Mouse (Mus musculus): Measurements from ENCODE around the gene Akap11.
"Not testable (repeated sequence)": the region's sequence is repeated elsewhere in the genome, so short reads cannot be mapped to it uniquely, and the experiment has no call there.

The Akap11 gene

GRCm38 (mm10) chr14:78536281-78537165, at the start of gene Akap11:
Akap11 (minus strand) TSS chr14:78536808.
- in situ Hi-C loops (cut with MboI, MseI), result no loop called here

- in situ Hi-C loops (cut with MboI, MseI), result no loop called here
These were observed 47.6 kb upstream of the Akap11 start for GRCm38 (mm10) chr14:78584222-78584621.

GRCm38 (mm10) chr14:78583168-78583567, 46.6 kb upstream of the Akap11 start:
- in situ Hi-C loops (cut with MboI, MseI), result no loop called here

GRCm38 (mm10) chr14:78575899-78576298, 39.3 kb upstream of the Akap11 start:
- in situ Hi-C loops (cut with MboI, MseI), result no loop called here

GRCm38 (mm10) chr14:78568410-78568809, 31.8 kb upstream of the Akap11 start:
- in situ Hi-C loops (cut with MboI, MseI), result no loop called here

- in situ Hi-C loops (cut with MboI, MseI), result no loop called here
These were observed 29.8 kb upstream of the Akap11 start for GRCm38 (mm10) chr14:78566431-78566830.

GRCm38 (mm10) chr14:78564292-78564691, 27.7 kb upstream of the Akap11 start:
- in situ Hi-C loops (cut with MboI, MseI), result no loop called here

- in situ Hi-C loops (cut with MboI, MseI), result no loop called here
These were observed 26.6 kb upstream of the Akap11 start for GRCm38 (mm10) chr14:78563211-78563610.

GRCm38 (mm10) chr14:78562121-78562520, 25.5 kb upstream of the Akap11 start:
- in situ Hi-C loops (cut with MboI, MseI), result no loop called here

- in situ Hi-C loops (cut with MboI, MseI), result no loop called here
These were observed 22.4 kb upstream of the Akap11 start for GRCm38 (mm10) chr14:78559042-78559441.

- in situ Hi-C loops (cut with MboI, MseI), result not testable (repeated sequence)
These were observed 18.2 kb upstream of the Akap11 start for GRCm38 (mm10) chr14:78554830-78555229.

- in situ Hi-C loops (cut with MboI, MseI), result no loop called here
These were observed 17.1 kb upstream of the Akap11 start for GRCm38 (mm10) chr14:78553661-78554060.

- in situ Hi-C loops (cut with MboI, MseI), result loop anchor here in 1 of 2 experiments (10.0 kb wide), 1 partner anchor 1116 kb away; the partner anchor contains the start of gene Cnmd
These were observed 12.2 kb upstream of the Akap11 start for GRCm38 (mm10) chr14:78548807-78549206.

- in situ Hi-C loops (cut with MboI, MseI), result loop anchor here in 1 of 2 experiments (10.0 kb wide), 1 partner anchor 1123 kb away; the partner anchor contains the start of gene Cnmd
These were observed 4.7 kb upstream of the Akap11 start for GRCm38 (mm10) chr14:78541319-78541718.

GRCm38 (mm10) chr14:78539821-78540220, 3.2 kb upstream of the Akap11 start:
- in situ Hi-C loops (cut with MboI, MseI), result loop anchor here in 1 of 2 experiments (10.0 kb wide), 1 partner anchor 1125 kb away; the partner anchor contains the start of gene Cnmd

- in situ Hi-C loops (cut with MboI, MseI), result no loop called here
These were observed 2.1 kb upstream of the Akap11 start for GRCm38 (mm10) chr14:78538572-78539320.

- in situ Hi-C loops (cut with MboI, MseI), result no loop called here
These were observed 943 bp upstream of the Akap11 start for GRCm38 (mm10) chr14:78537551-78537950.

- in situ Hi-C loops (cut with MboI, MseI), result no loop called here
These were observed 1.2 kb downstream of the Akap11 start for GRCm38 (mm10) chr14:78535366-78535765.

GRCm38 (mm10) chr14:78534651-78535050, 2.0 kb downstream of the Akap11 start:
- in situ Hi-C loops (cut with MboI, MseI), result no loop called here

- in situ Hi-C loops (cut with MboI, MseI), result no loop called here
These were observed 2.9 kb downstream of the Akap11 start for GRCm38 (mm10) chr14:78533701-78534100.

- in situ Hi-C loops (cut with MboI, MseI), result no loop called here
These were observed 4.3 kb downstream of the Akap11 start for GRCm38 (mm10) chr14:78532345-78532744.

GRCm38 (mm10) chr14:78530256-78530655, 6.4 kb downstream of the Akap11 start:
- in situ Hi-C loops (cut with MboI, MseI), result no loop called here

All from T-helper 17 cell (primary cell).